Mouse (Mus musculus) WW6 (cell line): ENCODE measurements around the gene Klf6.

Experiments
- DNase-seq: peaks from one replicate; pipeline ENCODE4 v3.0.0-alpha.2; 2013; ENCODE audit warnings: low read depth, low spot score

The Klf6 gene

GRCm38 (mm10) chr13:5863408-5863891, 2.2 kb downstream of the Klf6 start:
- no peak for DNase-seq

DNA sequence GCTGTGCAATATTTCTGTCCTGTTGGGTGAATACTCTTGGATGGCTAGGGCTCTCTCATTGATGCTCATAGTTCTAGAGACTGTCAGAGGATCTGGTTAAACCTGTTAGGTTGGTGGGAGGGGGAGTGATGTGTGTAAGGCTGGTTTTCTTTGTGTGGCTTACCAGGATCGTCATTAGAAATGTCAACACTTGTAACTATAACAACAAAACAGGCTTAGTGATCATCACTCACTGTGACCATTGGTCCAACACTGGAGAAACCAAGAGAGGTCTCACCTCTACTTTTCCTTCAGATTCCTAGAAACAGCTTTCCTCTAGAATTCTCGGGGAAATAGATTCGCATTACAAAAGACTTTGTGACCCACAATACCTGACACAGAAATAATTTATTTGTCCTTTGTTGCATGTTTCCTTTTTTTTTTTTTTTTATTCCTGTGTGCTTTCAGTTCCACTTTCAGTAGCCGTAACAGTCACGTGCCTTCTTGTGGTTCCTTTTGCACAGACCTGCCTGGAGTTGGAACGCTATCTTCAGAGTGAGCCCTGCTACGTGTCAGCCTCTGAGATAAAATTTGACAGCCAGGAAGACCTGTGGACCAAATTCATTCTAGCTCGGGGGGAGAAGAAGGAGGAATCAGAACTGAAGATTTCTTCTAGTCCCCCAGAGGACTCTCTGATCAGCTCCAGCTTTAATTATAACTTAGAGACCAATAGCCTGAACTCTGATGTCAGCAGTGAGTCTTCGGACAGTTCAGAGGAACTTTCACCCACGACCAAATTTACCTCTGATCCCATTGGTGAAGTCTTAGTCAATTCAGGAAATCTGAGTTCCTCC, 3.2 kb downstream of the Klf6 start:
- no peak for DNase-seq

DNA sequence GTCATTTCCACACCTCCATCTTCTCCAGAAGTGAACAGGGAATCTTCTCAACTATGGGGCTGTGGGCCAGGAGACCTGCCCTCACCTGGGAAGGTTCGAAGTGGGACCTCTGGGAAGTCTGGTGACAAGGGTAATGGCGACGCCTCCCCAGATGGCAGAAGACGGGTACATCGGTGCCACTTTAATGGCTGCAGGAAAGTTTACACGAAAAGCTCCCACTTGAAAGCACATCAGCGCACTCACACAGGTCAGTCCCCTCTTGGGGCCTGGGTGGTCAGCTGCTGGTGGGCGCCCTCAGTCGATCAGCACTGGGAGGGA, 3.8 kb downstream of the Klf6 start:
- DNase-seq: no peak

GRCm38 (mm10) chr13:5866091-5866490, 4.8 kb downstream of the Klf6 start:
- no peak for DNase-seq

- no peak for DNase-seq
Measured at GRCm38 (mm10) chr13:5866532-5866931, 5.2 kb downstream of the Klf6 start.

- no peak for DNase-seq
Measured at GRCm38 (mm10) chr13:5868376-5868775, 7.1 kb downstream of the Klf6 start.

DNA sequence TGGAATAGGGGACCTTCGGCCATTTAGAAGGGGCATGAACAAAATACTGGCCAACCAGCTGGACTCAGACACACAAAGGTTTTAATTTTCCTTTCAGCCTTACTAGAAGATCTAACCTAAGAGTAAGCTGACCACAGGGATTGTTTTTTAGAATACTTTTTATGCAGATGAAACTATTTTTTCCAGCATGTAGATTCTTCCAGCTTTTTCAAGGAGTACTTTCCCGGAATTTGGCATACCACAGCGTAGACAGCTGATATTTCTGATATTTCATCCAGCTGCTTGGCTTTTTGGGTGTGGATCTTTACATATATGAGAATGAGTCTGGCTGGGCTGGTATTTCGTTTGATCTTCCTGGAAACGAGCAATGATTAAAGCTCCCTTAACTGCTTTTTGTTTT, 8.2 kb downstream of the Klf6 start:
- no peak for DNase-seq

- no peak for DNase-seq
Measured at GRCm38 (mm10) chr13:5869842-5870241, 8.6 kb downstream of the Klf6 start.

- no peak for DNase-seq
Measured at GRCm38 (mm10) chr13:5870382-5871272, 9.3 kb downstream of the Klf6 start.

GRCm38 (mm10) chr13:5871414-5871813, 10.1 kb downstream of the Klf6 start:
- no peak for DNase-seq

DNA sequence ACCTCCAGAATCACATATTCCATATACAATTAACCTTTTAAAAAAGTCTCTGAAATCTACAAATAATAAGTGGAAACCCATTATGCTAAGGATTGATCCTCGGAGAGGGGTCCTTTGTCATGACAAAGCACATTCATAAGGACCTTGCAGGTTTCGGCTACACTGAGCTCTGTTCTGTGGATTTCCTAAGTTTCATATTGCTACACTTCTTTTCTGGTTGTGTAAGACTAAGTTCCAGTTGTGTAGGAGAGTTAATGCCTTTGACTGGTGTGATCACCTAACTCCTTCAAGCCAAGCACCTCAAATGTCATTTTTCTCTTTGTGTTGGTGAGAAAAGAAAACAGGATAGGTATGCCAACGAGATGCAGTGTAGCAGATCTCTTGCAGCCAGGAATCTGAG, 12.4 kb downstream of the Klf6 start:
- DNase-seq: no peak

DNA sequence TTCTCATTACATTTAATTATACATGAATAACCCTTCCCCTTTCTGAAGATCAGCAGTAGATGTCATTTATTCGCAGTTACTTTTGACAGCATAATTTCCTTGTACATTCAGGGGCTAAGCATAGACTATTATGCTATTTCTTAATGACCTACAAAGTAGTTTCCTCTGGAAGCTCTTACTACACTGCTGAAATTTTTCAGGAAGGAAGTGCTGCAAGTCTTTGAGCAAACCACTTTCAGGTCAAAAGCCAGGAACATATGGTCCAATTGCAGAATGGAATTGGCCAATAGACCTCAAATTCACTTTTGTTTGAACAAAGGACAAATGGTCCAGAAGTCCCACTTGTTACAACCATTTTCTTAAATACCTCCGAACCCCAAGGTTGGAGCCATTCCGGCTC, 14.2 kb downstream of the Klf6 start:
- DNase-seq: no peak

DNA sequence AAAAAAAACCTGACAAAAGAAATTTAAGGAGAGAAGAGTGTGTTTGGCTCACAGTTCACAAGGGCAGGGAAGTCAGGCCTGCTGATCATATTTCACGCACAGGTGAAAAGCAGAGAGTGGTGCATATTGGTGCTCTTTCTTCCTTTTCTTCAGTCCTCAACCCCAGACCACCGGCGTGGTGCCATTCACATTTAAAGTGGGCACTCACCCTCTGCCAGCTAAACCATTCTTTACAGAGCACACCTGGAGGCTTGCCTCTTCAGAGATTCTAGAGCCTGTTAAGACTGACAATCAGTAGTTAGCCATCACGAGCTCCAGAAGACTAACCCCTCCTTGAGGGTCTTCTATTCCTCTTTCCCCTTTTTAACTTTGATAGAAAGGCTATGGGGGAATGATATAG, 17.5 kb downstream of the Klf6 start:
- DNase-seq: no peak

- no peak for DNase-seq
Measured at GRCm38 (mm10) chr13:5886810-5887209, 25.5 kb downstream of the Klf6 start.

DNA sequence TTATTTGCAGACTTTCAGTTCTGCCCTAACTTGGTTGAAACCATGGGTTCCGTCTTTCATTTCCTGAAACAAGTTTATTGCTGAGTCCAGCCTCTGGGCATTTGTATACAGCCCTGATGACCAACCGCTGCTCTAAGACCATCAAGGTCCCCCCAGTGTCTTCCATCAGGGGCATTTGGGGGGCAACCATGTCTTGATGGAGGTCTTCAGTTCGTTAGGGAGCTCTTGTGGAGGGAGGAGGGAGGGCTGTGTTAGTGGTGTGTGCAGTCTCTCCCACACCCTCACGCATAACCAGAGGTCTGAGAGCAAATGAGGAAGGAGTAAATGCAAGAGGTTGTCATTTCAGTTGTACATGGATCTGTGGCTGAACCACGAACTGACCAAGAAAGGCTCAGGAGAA, 26.9 kb downstream of the Klf6 start:
- no peak for DNase-seq

DNA sequence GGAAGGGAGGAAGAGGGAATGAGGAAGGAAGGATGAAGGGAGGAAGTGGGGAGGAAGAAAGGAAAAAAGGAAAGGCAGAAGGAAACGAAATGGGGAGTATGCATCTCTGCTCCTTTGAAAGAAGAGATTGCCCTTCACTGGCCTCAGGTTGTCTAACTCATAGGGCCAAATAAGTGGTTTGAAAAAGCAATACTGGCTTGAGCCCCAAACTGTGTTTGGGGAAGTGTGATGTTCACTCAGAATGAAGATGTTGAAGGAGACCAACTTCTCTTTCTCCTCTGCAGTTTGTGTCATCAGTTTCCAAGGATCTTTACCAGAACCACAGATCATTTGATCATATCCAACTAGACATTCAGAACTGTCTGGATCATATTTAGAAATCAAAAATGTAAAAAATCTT, 27.4 kb downstream of the Klf6 start:
- DNase-seq: no peak

DNA sequence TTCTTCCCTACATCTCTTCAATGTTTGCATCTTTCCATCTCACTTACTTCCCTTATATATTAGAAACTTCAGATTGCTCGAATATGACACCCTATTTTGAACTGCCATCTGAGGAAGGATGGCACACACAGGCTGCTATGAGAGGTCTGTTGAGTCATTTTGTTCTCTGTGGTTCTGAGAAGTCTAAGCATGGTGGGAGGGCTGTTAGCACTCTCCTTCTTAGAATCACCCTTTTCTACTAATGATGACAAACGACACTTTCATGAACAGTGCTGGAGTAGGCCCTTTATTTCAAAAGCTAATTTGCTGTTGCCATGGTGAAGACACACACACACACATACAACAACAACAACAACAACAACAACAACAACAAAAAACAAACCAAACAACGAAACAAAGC, 28.8 kb downstream of the Klf6 start:
- no peak for DNase-seq

- DNase-seq: no peak
Measured at GRCm38 (mm10) chr13:5892684-5893447, 31.6 kb downstream of the Klf6 start.

DNA sequence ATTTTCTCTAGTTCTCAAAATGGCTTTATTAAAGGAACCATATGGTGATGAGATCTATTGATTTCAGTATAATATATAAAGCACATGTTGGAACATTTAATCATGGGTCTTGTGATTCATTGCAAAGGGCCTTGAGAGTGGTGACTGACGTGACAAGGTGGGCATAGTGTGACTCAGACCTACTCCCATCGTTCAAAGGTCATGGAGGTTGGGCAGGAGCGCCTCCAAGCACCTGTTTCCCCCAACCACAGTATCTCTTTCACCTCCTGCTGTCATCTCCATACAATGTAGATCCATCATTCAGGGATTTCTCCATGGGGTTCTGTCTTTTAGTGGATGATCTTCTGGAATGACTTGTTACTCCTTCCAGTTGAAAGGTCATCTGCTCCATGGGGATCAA, 33.6 kb downstream of the Klf6 start:
- no peak for DNase-seq

- DNase-seq: no peak
Measured at GRCm38 (mm10) chr13:5895851-5896250, 34.6 kb downstream of the Klf6 start.

GRCm38 (mm10) chr13:5897176-5897959, 36.1 kb downstream of the Klf6 start:
- no peak for DNase-seq
